Mouse (Mus musculus) heart, adult 2 months (tissue): ENCODE results near the gene Ppp1r36.

Experiments used
- EP300 ChIP-seq: fragments of 200-500 bp; IDR thresholded peaks from 2 replicates; pipeline ENCODE4 v1.6.1; 2011; ENCODE audit warnings: low read depth, low read length, control low read depth; ENCODE audit not compliant: insufficient read depth
- POLR2A ChIP-seq: fragments of 200-500 bp; IDR thresholded peaks from 2 replicates; pipeline ENCODE4 v1.6.1; 2011; ENCODE audit warnings: mild to moderate bottlenecking, low read depth, low read length, control low read depth; ENCODE audit not compliant: insufficient read depth

- TF ChIP-seq POLR2A (no peak), EP300 (no peak)
These were observed at the start of gene Ppp1r36 for GRCm38 (mm10) chr12:76417433-76417854.
